Mouse (Mus musculus) ovary, adult 18-20 months (tissue): ENCODE measurements around the gene P4htm.

Source experiments
- DNase-seq: peaks from one replicate; pipeline ENCODE4 v3.0.0; 2022; ENCODE audit warnings: low spot score, mixed read lengths

The P4htm gene

DNA sequence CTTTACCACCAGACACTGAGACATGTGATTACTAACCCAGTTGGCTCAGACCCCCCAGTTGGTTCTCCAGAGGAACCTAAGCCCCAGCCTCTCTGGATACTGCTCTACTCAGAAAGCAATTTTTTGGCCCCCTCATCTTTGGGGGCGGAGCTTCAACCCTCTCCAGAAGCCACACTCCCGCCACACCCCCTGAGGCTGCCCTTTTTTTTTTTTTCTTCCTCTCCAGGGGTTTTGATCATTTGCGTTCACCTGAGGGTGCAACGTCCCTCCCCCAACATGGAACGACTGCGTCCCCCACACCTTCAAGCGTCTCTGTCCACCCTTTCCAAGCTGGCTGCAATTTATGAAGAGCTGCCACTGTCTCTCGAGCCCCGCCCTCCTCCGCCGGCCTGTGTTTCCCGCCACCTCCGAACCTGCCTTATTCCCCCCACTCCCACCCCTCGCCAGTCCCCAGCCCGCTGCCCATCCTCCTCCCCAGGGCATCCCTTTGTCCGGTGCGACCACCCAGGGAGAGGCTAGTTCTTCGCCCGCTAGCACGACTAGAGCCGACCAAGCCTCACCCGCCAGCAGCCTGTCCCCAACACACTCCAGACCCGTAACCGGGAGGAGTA lies 19.4 kb downstream of the P4htm start:
- DNase-seq = no peak

DNA sequence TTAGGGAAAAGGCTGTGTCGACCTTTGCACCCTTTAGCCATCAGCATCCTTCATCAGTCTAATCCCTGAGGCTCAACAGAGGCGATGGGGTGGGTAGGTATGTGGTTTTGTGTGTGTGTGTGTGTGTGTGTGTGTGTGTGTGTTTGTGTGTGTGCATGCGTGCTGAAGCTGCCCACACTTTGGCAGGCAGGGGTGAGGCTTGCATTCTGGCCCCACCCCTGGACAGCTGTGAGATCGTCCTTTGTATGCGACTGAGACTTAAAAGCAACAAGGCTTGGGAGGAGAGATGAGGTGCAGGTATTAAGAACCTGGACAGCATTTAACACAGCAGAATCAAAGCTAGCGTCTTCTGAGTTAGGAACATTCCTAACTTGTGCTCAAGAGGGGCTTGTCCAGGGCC lies 20.4 kb downstream of the P4htm start:
- DNase-seq = no peak

DNA sequence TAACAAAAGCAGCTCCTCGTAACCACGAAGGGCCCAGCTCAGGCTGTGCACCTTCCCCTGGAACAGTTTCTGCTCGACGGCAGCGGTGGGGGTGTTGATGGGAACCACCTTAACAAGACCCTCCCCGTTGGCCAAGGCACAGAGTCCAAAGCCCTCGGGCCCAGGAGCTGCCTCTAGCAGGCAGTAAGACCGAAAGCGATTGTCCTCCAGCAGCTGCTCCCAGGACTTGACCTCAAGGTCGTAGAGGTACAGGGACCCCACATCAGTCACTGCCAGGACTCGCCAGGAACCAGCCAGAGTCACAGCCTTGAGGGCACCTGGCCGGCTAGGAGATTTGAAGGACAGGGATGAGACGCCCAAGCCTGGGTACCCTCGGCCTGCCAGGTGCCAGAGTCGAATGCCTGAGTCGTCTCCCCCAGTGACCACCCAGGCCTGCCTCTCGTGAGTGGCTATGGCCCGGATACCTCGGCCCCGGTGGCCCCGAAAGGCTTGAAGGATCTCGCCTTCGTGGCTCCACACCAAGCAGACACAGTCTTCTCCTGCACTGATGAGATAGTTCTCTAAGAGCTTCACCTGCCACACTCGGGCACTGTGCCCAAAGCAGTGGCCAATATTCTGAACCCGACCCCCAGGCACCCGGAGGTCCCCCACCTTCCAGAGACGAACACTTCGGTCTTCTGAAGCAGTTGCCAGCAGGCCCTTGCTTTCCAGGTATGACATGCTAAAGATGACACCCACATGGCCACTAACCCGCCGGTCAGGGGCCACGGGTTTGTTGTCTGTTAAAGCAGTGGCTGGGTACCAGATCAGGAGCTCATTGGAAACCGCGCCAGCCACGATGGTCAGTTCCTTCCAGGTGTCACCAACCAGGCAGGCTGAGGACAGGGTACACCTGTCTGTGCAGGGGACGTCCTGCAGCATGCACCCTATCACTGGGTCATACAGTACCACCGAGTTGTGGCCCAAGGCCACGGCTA lies 21.9 kb downstream of the P4htm start:
- DNase-seq = no peak

DNA sequence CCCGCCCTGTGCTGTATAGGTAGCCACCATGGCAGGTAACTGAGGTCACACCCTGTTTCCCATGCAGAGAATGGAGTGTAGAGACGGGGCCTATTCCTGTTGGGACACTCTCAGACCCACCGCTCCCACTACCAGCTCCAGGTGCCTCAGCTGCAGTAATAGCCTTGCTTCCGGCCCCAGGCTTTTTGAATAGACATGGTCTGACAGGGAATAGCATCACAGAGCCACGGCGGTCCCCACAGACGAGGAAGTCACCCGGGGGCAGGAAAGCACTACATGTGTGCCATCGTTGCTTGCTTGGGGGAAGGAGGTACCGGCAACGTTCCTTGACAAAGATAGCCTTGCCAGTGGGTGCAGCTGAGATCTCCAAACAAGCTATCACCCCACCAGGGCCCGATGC lies 22.5 kb downstream of the P4htm start:
- no peak for DNase-seq

DNA sequence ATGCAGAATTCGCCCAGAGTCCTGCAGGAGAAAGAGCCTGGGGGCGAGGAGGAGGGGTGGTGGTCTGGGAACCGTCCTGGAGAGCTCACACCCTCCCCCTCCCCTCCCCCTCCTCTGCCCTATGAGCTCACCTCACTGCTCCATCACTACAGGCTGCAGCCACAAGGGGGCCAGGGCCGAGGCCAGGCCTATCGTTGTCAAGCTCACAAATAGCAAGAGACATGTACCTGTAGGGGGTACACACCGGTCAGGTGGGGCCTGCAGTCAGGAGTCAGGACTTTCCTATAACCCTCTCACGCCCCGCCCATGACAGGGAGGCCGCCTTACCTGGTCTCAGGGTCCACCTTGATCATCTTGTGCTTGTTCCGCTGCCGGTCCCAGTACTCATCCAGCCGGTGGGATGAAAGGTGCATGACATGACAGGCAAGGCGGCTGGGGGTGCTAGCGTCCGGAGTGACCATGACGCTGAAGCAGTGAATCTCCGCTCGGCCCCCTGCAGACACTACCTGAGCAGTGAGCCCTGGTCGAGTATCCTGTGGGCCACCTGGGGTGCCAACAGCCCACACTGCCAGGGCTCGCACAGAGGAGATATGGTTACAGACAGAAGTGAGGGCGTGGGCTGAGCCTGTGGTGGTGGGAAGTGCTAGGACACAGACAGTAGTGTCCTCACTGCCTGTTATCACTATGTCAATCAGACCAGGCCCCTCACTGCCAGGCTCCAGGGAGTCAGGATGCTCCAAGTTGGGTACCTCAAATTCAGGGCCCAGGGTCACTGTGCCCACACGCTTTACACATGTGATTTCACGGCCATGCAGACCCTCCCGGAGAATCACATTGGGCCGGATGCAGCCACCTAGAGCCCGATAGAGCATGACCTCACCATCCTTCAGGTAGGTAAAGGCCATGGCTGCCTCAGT lies 23.4 kb downstream of the P4htm start:
- no peak for DNase-seq

DNA sequence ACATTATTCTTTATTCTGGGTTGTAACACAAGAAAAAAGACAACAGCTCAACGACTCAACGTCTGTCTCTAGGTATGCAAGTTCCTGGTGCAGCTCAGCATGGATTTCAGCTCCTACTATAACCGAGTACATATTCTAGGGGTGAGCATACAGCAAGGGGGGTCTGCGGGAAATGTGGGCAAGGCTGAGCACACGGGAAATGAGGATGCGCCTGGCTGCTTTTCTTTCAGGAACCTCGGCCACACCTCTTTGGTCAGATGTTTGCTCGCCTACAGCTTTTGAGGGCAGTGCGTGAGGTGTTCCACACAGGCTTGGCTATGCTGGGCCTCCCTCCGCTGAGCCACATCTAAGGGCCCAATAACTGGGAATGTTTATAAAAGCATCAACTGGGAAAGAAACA lies 25.1 kb downstream of the P4htm start:
- no peak for DNase-seq

DNA sequence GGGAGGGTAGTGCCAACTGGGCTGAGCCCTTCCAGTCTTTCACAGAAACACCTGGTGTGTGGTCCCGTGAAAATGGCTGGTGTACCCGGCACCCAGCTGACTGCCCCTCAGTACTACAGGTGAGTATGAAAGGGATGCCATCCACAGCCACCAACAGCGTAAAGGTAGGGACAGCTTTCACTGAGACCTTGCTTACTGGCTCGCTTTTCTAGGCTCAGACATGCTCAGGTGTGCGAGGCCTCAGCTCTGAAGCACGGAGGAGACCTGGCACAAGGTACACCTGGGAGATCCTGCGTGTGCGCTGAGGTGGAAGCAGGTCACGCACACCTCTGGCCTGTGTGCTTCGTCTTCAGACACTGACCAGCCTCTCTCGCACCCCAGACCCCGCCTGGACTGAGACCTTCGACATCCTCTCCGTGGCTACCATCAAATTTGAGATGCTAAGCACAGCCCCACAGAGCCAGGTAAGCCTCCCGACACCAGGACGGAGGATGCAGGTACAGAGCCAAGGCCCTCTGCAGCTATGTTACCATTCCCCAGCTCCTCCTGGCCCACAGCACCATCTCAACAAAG lies 26.0 kb downstream of the P4htm start:
- DNase-seq = no peak

DNA sequence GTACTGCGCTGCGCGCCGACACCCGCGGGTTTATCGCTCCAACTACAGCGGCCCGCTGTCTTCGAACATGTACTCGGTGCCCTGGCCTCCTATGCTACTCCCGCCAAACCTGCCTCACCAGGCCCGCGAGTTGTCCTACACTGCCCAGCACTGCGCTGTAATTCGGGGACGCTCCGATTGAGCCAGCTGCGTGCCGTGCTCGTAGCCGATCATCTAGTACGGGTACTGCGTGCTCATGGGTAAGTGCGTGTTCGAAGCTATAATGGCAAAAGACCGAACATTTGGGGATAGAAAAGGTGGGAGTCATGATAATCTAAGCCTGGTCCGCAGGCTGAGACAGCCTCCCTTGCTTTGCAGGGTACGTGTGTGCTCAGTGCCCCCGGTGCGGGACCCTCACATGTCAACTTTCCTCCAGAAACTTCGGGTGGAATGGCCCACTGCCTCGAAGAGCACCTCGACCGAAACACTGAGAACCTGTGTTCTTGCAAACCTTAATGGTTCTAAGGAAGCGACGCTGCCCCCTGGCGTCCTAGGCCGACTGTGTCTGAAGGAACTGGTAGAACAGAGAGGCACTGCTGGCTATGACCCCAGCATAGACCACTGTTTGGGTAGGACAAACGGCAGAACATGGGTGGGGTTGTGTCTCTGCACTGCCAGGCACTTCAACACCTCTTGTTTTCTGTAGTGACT lies 27.1 kb downstream of the P4htm start:
- peak; percentile 61 for DNase-seq

DNA sequence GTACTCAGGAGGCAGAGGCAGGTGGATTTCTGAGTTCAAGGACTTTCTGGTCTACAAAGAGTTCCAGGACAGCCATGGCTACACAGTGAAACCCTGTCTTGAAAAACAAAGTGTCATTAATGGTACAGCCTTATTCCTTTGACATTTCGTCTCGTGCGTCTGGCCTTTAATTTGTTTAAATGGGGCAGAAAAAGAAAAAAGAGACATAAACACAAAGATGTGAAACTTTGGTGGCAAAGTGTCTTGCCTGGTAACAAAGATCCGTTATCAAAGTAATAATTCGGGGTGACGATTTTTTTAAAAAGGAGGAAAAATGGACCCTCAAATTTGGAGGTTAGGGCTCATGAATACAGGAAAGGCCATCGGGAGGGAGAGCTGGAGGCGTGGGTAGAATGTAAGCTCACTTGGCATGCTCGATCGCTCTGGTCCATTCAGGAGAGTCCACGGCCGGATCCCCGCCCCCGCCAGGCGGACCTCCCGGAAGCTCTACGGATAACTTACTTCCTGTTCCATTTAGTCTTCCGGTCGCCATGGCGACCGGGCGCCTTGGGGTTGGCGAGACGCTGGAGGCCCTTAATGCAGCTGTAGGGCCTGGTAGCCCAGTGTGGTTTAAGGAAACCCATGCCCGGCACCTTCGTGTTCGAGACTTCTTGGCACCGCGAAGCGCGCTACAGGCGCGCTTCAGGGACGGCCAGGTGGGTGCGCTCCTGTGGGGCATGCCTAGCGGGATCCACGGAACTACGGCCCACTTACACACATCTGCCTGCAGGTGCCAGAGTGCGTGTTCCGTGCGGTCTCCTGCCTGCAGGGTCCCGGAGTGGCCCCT lies 27.9 kb downstream of the P4htm start, which contains the start of gene Dalrd3:
Gene Dalrd3, plus strand, starts transcription at position 506 of the 826 bp plus-strand sequence.
- DNase-seq = peak; percentile 92

DNA sequence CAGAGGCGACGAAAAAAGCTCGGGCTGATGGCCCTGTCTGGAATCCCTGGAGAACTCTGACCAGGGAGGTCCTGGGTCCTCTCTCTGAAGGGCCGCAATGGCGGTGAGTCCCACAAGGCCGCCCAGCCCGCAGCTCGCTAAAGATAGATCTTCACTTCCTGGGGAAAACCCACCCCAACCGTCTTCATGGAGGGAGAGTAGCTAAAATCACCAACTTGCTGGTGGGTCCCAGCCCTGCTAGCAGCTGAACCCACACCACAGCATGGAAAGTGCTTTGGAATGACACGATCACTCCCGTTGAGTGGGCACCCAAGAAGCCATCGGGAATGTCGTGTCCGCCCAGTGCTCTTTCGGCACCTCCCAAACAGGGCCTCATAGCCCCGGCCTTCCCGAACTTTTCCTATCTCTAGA lies 29.0 kb downstream of the P4htm start:
- DNase-seq = no peak

DNA sequence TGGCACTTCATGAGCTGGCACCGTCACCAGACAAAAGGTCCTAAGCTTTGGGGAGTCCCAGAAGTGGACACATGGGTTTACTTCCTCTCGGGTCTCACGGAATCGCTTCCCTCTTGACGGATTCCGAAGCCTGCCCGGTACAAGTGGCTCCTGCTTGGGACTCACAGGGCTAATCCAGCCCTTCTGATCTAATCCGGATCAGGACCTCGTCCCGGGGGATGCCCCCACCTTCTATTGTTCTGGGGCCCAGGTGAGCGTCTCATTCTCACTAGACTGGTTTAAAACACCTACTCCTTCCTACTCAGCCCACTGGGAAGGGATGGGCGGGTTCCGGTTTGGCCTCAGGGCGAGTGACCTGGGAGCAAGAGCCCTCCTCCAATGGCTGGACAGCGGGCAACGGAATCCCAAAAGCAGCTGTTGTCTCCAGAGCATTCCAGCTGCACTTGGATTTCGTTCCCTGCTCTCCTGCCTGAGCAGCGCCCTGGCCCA lies 29.5 kb downstream of the P4htm start:
- DNase-seq = no peak

DNA sequence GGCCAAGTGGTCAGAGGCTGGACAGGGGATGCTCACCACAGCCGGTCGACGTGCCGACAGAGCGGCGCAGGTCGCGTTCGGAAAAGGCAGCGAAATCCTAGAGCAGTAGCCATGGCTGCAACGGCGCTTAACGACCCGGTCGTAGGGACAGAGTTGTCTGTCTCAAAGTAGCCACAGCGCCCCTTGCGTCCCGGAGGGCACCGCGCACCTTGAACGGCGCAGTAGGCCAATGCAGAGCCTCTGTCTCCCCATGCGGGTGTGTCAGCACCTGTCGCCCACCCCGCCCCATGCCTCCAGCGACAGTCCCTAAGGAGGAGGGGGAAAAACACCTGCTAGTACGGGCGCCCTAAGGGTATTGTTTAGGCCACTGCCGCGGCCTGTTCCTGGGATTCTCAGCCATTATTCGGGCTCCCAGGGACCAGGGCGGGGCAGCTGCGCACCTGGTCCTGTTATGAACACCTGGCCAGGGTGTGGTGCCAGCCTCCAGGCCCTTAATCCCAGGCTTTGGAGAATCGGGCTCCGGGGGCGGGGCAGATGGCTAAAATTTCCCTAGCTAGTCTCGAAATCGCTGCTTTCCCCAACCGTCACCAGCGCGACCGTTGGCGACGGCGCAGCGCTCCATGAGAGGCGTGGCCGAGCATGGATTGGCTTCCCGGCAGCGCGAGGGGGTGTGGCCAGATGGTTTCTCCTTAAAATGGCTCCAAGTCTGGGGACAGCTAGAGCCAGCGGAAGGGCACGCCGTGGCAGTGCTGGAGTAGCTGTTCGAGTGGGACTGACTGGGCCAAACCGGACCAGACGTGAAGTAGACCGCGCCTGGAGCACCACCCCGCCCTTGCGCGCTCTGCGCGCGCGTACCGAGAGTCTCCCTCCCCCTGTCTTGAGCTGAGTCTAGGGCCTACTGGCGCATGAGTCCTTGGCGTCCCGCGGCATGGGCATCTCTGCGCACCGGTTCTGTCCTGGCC lies 30.4 kb downstream of the P4htm start, which contains the start of gene Ndufaf3:
Gene Ndufaf3, minus strand, starts transcription at position 620 of the 962 bp plus-strand sequence.
- DNase-seq = peak; percentile 94

DNA sequence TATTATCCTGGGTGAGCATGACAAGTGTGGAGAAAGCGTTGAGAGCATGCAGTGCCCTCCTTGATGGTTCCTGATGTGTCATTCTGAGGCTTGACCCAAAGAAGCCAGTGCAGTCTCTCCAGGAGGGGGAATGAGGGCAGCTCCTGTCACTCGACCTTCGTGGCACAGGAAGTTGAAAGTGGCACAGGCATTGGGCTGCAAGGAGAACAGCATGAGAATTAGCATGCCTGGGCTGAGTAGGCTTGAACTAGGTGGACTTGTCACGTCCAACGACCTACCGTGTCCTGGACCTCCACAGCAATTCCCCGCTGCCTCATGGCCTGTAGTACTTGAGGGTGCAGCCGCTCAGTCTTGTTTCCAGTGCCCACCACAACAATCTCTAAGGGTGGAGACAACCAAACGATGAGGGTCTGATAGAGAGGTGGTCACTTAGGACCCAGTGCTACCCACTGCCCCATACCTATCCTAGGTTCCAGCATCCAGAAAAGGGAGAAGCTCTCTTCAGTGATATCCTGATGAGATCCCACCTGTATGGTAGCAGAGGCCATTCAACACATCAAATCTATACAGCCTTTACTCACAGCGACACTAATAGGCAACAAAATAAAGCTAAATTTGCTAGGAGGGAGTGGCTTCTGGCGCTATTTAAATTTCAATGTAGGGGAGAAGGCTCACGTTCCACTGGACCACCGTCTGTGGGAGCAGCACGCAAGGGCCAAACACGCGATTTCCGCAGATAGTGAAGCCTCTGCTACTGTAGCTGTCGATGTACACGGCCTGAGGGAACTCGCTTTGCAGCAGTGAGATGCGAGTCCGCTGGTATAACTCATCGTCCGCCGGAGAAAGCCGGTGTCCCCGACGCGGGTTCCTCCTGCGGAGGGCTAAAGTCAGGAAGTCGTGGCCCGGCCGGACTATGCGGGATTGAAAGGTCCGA lies 31.3 kb downstream of the P4htm start:
- DNase-seq = no peak

DNA sequence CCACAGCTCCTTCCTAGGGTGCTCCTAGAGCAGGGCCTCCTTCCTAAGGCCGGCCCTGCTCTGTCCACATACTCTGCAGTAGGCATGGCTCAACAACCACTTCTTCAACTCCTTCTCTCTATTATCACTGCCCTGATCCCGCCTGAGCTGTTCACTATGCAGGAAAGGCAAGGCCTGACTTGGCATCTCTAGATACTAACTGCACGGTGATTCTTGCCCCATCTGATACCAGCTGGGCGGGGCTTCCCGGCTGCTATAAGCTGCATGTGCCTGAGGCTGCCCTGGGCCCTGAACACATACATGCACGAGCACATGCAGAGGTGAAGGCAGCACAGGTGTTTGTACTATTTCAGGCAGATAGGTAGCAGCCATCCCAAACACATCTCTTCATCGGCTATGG lies 33.3 kb downstream of the P4htm start:
- DNase-seq = no peak

DNA sequence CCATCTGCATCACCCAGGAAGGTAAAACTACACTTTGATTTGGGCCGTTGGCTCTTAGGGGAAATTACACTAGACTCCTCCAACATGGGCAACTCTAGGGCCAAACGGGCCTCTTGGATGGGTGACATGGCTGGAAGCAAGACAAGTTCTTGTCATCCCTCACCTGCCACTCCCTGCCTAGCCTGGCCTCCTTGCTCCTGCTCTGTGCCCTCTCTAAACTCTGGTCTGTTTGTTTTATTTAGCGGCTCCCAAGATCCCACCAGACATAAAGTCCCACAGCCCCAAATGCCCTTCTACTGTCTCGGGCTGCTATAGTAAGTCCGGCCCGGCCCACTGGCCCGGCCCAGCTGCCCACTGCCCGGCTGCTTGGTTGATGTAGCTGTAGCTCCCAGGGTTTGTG lies 33.8 kb downstream of the P4htm start:
- no peak for DNase-seq

DNA sequence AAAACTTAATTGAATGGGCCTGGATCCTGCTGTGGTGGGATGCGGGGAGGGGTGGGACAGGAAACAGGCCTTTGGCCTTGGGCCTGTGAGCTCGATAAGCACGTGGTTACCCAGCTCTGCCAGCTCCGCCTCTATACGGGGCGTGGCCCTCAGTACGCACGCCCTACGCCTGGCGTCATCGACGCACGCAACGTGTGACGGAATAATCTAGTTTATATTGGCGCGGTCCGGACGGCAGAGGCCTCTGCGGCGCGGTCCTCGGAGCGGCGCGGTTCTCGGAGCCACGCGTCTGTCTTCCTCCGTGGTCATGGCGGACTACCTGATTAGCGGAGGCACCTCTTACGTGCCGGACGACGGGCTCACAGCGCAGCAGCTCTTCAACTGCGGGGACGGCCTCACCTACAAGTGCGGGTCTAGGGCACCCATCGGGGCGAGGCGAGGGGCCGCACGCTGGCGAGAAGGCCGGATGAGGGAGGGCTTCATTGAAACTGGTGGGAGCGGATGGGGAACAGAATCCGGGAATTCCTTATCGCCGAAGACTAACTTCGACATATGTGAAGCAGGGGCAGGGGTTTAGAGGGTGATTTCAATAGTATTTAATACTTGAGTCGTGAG lies 37.1 kb downstream of the P4htm start, which contains the start of gene Impdh2:
Gene Impdh2, plus strand, starts transcription at position 60 of the 615 bp plus-strand sequence.
- peak; percentile 92 for DNase-seq

DNA sequence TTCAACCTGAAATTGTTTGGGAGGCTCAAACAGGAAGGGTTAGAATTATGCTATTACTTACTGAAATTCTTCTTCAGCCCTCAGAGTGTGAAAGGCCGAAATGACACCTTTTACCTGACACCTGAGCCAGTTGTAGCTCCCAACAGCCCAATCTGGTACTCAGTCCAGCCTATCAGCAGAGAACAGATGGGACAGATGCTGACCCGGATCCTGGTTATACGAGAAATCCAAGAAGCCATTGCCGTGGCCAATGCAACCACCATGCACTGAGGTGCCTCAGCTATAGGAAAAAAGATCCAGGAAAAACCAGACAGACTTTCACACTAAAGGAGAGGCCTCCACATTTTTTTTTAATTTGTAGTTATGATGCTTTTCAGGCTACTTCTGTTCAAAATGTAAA lies 38.3 kb downstream of the P4htm start:
- no peak for DNase-seq
